Mouse (Mus musculus) bone marrow, adult 2 months (tissue): ENCODE results near the gene 4930535I16Rik.

Experiments used
- CTCF ChIP-seq: fragments of 200-500 bp; IDR thresholded peaks from 2 replicates; pipeline ENCODE4 v1.5.1; 2011; ENCODE audit warnings: low read length, control low read depth; ENCODE audit not compliant: control insufficient read depth, insufficient read depth
- POLR2A ChIP-seq: fragments of 200-500 bp; IDR thresholded peaks from 2 replicates; pipeline ENCODE4 v1.6.1; 2011; ENCODE audit warnings: low read depth, mild to moderate bottlenecking, control low read depth, low read length, borderline replicate concordance; ENCODE audit not compliant: control insufficient read depth

- TF ChIP-seq CTCF (no peak), POLR2A (no peak)
These were observed 6.3 kb downstream of the 4930535I16Rik start for GRCm38 (mm10) chr4:123911503-123911902.
